Mouse (Mus musculus): Measurements from ENCODE around the gene Jaml.
"Not testable (repeated sequence)": the region's sequence is repeated elsewhere in the genome, so short reads cannot be mapped to it uniquely, and the experiment has no call there.

Jaml gene

DNA sequence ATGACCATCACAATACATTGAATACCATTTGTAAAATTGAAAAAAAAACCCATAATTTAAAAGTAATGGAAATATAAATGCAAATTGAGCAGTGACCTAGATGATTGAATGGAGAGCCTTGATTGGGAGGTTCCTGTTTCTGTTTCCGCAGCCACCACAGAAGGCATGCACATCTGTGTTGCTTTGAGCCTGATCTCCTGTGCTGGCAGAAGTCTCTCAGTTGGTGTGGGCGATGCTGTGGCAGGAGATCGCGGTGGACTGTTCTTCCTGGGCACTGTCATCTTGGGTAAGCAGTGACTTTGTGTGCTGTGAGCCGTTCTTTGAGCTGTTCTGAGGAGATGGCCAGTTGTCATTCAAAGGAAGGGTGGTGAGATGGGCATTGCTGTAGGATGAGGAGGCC lies at the start of gene Jaml:
Jaml (plus strand) TSS at position 173 of the 400 bp plus-strand sequence.
- DNase-seq (ENCODE audit: low spot score in 2 of 2): no peak

GRCm38 (mm10) chr9:45030341-45030740 lies 48.6 kb upstream of the Jaml start:
- no peak for DNase-seq (ENCODE audit: low spot score in 2 of 2)

DNA sequence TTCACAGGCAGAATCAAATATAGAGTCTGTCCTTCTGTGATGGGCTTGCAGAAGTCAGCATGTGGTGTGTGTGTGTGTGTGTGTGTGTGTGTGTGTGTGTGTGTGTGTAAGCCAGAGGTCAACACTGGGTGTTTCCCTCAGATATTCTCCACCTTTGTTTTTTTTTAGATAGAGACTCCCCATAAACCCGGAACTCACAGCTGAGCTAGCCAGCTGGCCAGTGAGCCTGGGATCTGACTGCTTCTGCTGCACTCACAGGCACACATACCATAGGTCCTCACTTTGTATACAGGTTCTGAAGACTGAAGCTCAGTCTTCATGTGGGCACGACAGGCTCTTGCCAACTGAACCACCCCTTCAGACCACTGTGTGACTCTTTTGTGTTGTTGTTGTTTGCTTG lies 46.7 kb upstream of the Jaml start:
- DNase-seq (ENCODE audit: low spot score in 2 of 2): no peak

DNA sequence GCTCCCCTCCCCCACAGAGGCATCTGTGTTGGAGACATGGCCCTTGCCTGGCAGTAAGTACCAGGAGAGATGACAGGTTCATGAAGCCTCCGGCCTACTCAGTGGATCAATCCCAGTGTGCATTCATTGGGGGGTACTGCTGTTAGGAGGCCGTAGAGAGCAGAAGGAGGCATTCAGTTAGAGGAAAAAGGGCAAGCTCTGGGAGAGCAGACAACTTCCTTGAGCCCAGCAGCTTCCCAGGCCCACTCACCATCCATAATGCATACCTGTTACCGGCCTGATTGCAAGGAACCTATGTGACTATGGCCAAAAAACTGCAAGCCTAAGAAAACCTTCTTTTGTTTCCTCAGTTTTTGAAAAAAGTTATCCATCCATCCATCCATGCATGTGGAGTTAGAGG lies 44.5 kb upstream of the Jaml start:
- DNase-seq (ENCODE audit: low spot score in 2 of 2): no peak

DNA sequence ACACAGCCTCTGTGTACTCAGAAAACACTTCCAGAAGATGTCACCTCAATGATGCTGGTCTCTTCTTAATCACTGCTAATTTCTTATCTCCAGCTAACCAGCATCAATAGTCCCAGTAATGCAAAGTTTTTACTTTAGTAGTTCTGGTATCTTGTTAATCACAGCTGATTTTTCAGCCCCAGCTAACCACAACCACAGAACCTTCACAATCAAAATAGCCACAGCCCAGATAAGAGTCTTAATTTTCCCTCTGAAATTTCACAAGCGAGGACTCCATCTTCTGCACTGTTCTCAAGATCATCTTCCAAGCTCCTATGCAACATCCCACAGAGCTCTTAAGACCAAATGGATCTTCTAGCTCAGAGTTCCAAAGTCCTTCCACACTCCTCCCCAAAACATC lies 41.2 kb upstream of the Jaml start:
- DNase-seq (ENCODE audit: low spot score in 2 of 2): not testable (repeated sequence)

- no peak for DNase-seq (ENCODE audit: low spot score in 2 of 2)
Observed at GRCm38 (mm10) chr9:45039499-45039898, 39.5 kb upstream of the Jaml start, which contains the start of gene Mpzl2. TSS of gene Mpzl2 (plus strand) at chr9:45039799.

DNA sequence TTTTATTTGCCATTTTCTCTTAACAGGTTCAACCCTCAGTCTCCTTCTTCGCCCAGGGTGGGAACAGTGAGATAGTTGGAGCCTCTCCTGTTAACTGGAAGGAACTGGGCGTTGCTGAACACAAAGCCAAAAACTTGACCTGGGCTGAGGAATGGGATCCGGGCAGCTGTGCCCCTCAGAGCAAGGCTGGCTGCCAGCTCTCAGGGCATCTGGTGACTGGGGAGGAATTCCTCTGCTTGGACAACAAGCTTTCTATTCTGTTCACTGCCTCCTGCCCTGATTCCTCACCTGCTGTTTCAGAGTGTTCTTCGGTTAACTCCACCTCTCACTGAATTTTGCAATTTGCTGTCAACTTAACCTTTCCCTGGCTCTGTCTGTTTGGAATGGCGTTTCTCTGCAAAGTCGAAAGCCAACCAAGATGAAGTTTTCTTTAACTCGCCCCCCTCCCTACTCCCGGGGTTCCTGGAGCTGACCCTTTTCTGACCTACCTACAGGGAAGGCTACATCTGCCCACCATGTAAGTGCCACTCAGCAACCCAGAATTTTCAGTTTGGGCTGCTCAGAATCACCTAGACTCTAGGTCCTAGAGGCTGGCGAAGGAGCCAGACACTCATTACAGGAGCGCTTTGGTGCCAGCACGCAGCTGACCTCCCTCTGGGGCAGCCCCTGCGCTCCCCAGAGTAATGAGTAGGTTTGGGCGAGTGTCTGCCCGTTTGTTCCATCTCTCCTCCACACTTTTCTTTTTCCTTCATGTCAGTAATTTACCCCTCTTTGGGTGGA lies 38.7 kb upstream of the Jaml start:
- no peak for DNase-seq (ENCODE audit: low spot score in 2 of 2)

GRCm38 (mm10) chr9:45041131-45041838 lies 37.7 kb upstream of the Jaml start:
- no peak for DNase-seq (ENCODE audit: low spot score in 2 of 2)

DNA sequence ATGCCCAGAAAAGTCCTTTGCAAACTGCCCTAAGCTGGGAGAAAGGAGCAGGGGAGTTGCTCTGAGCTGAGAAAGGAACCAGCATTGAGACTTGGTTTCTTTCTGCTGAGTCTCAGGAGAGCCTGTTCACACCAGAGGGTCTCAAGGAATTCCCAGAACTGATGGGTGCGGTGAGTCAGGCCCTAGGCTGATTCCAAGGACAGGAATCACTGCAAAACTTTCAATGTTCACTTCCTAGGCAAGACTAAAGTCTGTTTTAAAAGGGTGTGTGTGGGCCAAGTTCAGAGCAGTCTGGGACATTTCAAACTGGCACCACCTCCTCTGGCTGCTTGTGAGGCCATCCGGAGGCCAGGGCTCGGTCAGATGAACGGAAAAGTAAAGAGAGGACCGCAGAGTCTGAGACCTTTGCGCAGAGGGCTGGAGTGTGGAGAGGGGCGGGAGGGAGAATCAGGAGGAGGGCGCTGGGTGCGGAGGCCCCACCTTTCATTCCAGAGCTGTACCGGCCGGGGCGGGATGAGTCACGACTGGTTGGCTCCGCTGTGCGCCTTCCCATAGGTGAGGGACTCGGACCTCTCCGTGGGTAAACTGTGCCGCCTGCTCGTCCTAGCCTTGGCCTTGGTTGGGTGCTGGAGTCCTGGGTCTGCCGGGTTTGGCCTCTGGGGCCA lies 36.8 kb upstream of the Jaml start:
- DNase-seq (ENCODE audit: low spot score in 2 of 2): peak; percentile 68 to 74

GRCm38 (mm10) chr9:45042947-45043346 lies 36.0 kb upstream of the Jaml start:
- no peak for DNase-seq (ENCODE audit: low spot score in 2 of 2)

DNA sequence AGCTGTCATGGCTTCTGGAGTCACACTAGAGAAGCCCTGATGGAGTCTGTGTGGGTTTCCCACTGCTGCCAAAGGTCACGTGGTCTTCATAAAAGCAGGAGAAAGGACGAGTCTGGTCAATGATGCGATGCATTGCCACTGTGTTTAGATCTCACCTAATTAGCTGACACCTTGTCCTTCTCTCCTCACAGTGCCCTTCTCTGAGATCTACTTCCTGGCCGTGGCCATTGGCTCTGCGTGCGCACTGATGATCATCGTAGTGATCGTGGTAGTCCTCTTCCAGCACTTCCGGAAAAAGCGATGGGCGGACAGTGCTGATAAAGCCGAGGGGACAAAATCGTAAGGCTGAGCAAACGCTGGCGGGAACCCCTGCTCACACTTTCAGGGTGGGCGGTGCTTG lies 32.0 kb upstream of the Jaml start:
- no peak for DNase-seq (ENCODE audit: low spot score in 2 of 2)

DNA sequence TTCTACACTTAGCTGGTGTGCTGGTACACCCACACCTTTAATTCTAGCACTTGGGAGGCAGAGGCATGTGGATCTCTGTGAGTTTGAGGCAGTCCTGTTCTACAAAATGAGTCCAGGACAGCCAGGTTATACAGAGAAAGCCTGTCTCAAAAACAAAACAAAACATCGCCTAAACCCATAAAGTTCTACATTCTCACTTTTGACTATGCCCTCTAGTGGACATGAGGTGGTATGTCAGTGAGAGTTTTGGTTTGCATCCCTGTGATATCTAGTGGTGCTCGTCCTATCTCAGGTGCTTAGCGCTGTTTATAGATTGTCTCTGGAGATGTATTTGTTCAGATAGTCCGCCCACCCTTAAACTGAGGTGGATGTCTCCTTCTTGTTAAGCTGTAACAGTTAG lies 30.5 kb upstream of the Jaml start:
- DNase-seq (ENCODE audit: low spot score in 2 of 2): no peak

DNA sequence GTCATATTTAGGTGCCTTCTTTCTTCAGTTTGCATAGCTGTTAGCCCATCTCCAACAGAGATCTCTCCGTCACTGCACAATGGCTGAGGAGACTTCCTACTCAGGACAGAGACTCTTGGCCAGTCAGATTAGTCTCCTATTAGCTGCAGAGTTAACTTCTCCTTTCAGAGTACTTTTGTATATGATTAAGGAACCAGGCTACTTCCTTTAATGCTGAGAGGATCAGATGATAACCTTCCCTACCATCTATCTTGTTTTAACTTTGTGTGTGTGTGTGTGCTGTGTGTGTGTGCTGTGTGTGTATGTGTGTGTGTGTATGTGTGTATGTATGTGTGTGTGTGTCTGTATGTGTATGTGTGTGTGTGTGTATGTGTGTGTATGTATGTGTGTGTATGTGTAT lies 29.3 kb upstream of the Jaml start:
- DNase-seq (ENCODE audit: low spot score in 2 of 2): no peak

DNA sequence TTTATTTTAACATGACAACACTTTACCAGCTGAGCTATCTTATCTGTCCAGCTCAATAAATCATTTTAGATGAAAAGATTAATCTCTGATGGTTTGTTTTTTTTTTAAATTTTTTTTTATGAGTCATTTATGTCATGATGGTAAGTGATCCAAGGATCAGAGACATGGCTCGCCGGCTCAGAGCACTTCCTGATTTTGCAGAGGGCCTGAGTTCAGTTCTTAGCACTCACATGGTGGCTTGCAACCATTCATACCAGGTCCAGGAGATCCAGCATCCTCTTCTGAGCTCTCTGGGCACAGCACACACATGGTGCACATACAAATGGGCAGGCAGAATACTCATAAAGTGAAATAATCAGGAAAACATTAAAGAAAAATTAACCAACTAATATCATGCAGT lies 28.7 kb upstream of the Jaml start:
- DNase-seq (ENCODE audit: low spot score in 2 of 2): no peak

DNA sequence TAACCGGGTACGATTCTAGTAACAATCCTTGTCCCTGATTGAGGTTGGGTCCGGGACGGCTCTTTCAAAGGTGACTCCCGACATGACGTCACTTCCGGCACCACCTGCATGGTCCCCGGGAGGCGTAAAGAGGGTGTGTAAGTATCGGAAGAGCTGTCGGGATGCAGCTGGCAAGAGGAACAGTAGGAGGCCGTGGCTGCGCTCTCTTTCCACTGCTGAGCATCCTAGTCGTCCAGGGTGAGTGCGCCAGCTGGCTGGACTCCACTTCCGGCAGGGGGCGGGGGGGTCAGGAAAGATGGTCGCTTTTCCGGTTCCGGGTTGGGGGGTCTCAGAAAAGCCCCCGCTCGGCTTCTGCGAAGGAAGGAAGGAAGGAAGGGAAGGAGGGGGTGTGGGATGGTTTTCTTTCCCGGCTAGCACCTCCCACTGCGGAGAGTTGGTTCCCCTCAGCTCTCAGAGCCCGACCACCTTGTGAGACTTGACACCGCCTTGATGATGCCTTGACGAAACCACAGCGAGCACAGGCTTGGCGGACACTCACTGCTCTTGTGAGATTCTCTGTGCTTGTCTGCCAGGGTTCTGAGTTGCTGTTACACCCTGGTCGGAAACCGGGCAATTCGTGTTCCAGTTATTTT lies 23.8 kb upstream of the Jaml start, which contains the start of gene Mpzl3:
Mpzl3 (plus strand) TSS at position 105 of the 632 bp plus-strand sequence.
- DNase-seq (ENCODE audit: low spot score in 2 of 2): peak; percentile 81 to 82

DNA sequence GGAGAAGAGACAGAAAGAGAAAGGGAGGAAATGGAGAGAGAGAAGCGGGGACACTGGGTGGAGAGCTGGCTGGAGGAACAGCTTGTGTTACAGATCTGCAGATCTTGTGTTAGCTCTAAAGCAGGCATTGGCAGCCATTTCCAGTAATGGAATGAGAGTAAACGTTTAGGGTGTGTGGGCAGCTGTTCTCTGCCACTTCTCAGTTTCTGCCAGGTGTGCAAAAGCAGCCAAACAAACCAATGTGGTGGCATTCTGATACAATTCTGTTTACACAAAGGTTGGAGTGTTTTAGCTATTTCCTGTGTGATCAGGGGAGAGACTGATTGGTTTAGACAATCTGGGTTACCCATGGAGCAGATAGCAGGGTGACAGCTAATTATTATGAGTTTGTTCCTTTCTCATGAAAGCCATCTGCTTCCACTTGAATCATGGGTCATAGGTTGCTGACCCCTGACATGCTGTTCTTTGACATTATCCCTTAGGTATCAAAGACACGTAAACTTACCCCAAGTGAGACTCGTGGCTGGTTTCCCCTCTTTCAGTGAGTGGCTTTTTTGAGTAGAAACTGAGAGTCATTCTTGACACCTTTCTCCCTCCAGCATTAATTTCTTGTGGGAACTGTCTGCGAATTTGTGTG lies 20.6 kb upstream of the Jaml start:
- DNase-seq (ENCODE audit: low spot score in 2 of 2): no peak

DNA sequence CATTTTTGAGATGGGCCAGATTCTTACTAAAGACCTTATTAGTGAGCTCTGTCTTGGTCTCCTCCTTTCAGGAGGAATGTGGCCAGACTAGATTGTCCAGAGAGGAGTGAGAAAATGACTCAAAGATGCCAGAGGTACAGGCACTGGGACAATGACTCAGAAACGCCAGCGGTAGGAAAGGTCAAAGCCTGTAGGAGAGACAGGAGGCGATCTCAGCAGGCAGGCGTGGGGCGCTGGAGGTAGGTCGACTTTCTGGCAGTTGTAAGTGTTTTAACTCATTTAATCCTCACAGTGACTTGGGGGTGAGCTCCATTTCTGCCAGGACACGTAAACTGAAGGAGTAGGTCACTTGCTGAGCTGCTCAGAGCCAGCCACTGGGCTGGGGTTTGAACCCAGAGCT lies 18.8 kb upstream of the Jaml start:
- no peak for DNase-seq (ENCODE audit: low spot score in 2 of 2)

DNA sequence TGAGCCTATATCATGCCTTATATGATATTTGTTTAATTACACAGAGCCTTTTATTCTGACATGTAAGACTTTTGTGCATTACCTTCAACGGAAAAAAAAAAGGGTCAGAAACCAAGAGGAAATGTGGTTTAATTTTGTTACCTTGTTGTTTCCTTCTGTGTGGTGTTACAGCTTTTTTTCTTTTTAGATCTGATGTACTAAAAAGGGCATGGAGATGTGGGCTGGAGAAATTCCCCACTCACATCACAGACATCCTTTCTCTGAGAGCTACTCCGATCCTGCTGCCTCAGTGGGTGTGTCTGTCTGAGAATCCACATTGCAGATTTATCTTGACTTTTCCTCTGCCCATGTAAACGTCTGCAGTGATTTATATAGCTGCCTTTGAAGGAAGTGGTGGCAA lies 16.3 kb upstream of the Jaml start:
- no peak for DNase-seq (ENCODE audit: low spot score in 2 of 2)

GRCm38 (mm10) chr9:45064421-45064820 lies 14.6 kb upstream of the Jaml start:
- DNase-seq (ENCODE audit: low spot score in 2 of 2): no peak

DNA sequence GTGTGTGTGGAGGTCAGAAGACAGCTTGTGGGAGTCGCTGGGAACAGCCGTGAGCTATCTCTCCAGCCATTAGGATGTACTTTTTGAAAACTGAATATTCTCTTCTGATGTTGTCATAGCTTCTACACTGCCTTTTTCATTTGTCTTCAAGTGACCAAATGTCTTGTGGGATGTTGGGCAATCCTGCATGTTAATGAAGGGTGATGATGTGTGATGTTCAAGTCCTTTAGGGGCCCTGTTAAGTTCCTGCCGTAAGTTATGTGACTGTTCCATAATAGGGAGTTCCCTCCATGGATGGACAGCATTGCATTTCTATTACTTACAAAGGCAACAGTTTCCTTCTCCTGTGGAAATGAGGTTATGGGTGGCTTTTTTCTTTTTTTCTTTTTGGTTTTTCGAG lies 12.2 kb upstream of the Jaml start:
- no peak for DNase-seq (ENCODE audit: low spot score in 2 of 2)

DNA sequence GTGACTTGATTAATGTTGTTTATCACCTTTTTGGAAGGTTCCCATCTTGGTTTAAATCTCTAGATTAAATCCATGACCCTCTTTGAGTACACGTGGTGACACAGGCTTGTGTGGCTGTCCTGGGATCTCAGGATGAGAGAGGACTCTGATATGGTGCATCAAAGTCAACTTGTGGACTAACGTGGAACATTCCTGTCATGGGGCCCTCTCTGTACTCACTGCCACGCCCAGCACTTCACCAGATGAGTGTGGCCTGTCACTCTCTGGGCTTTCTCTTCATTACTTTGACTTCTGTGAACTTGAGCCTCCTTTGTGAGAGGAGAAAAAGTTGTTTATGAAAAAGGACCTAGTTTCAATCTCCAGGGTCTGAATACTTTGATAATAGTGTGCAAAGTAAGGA lies 7.2 kb upstream of the Jaml start:
- no peak for DNase-seq (ENCODE audit: low spot score in 2 of 2)

GRCm38 (mm10) chr9:45077859-45078258 lies 1.1 kb upstream of the Jaml start:
- DNase-seq (ENCODE audit: low spot score in 2 of 2): no peak

Data from urinary bladder, postnatal 4 days (tissue).